Mouse (Mus musculus) midbrain, embryonic 15.5 days (tissue): Measurements from ENCODE around the gene Gtf2ird1. TPM values are rescaled to one million over a fixed set of nuclear protein-coding genes. Genes with fewer than 3 reads are reported as not detected.

ENCODE experiments used
- ATAC-seq: fragments of 200-750 bp; cut with Nextera tagmentation; replicated peaks from 2 replicates; pipeline ENCODE4 v1.8.0; 2017; ENCODE audit warnings: moderate TSS enrichment
- H3K27ac ChIP-seq: fragments of 300-500 bp; sonication (generic); 2 replicates; pipeline ENCODE4 v1.5.1; 2015; ENCODE audit warnings: mild to moderate bottlenecking, inconsistent platforms
- H3K27me3 ChIP-seq: fragments of 300-500 bp; sonication (generic); replicated peaks from 2 replicates; pipeline ENCODE4 v1.6.1; 2015; ENCODE audit warnings: inconsistent platforms
- H3K36me3 ChIP-seq: fragments of 300-500 bp; sonication (generic); replicated peaks from 2 replicates; pipeline ENCODE4 v1.6.1; 2015; ENCODE audit warnings: inconsistent platforms
- H3K4me1 ChIP-seq: fragments of 300-500 bp; sonication (generic); 2 replicates; pipeline ENCODE4 v1.6.1; 2015; ENCODE audit warnings: inconsistent platforms
- H3K4me2 ChIP-seq: fragments of 300-500 bp; sonication (generic); 2 replicates; pipeline ENCODE4 v1.6.1; 2015; ENCODE audit warnings: inconsistent platforms, mild to moderate bottlenecking, moderate library complexity
- H3K4me3 ChIP-seq: fragments of 300-500 bp; sonication (generic); 2 replicates; pipeline ENCODE4 v1.5.1; 2015; ENCODE audit warnings: mild to moderate bottlenecking, inconsistent platforms
- H3K9ac ChIP-seq: fragments of 300-500 bp; sonication (generic); 2 replicates; pipeline ENCODE4 v1.6.1; 2015; ENCODE audit warnings: mild to moderate bottlenecking, inconsistent platforms
- H3K9me3 ChIP-seq: fragments of 300-500 bp; sonication (generic); 2 replicates; pipeline ENCODE4 v1.6.1; 2016; ENCODE audit warnings: inconsistent platforms
- WGBS: fragments of 180-500 bp; shearing (Covaris S2); methylation state at CpG from one replicate; pipeline ENCODE4 v1.1.7; 2015; ENCODE audit warnings: mixed read lengths; 5-methylcytosine and 5-hydroxymethylcytosine counted together
- polyA plus RNA-seq: library from polyadenylated mRNA; unstranded; fragments of >200 nt; fragmentation: Nextera tagmentation; extraction: Ambion mirVana; gene quantifications from 2 replicates; pipeline ENCODE4 v1.2.1, GENCODE M21; 2015

Gene Gtf2ird1
- polyA plus RNA-seq, 1 experiment from 2014 or later, result 89.0 TPM

DNA sequence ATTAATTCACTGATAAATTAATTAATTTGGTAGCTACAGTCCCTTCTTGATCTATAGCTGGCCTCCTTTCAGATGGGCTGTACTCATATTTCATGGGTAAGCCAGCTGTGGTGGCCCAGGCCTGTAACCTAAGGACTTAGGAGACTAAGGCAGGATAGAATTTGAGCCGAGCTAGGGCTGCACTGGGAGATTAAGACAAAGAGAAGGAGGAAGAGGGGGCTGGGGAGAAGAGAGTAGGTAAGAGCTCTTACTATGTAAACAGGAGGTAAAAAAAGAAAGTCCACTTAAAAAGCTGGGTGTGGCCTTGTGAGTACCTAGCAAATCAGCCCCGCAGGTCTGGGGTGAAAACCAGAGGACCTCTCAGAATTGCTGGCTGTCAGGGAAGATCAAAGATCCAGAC is 132.6 kb downstream of the Gtf2ird1 start:
- H3K36me3 ChIP-seq, result no peaks in the 10 kb centered on the region
- H3K27me3 ChIP-seq, result no peaks in the 10 kb centered on the region
- WGBS, result 45% methylated on average over 2 of the region's 2 CpGs
- H3K9ac ChIP-seq, result no peak overlapping the region
- no peak overlapping the region for H3K4me2 ChIP-seq
- no peak overlapping the region for H3K27ac ChIP-seq
- H3K4me3 ChIP-seq, result no peak overlapping the region
- ATAC-seq, result no peak
- H3K9me3 ChIP-seq, result no peaks in the 10 kb centered on the region
- H3K4me1 ChIP-seq, result no peaks in the 10 kb centered on the region

DNA sequence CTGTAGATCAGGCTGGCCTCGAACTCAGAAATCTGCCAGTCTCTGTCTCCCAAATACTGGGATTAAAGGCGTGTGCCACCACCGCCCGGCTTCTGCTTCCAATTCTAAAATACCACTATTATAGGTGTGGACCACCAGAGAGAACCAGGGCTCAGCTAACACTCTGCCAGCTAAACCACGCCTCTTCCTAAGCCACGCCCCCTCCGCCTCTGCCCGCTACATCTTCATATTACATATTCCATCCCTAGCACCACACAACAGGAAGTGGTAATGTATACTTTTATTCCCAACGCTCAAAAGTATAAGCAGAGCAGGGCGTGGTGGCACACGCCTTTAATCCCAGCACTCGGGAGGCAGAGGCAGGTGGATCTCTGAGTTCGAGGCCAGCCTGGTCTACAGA is 133.2 kb downstream of the Gtf2ird1 start:
- H3K27ac ChIP-seq, result no peak overlapping the region
- no peak for ATAC-seq
- no peak overlapping the region for H3K4me3 ChIP-seq
- 92% methylated on average over 13 of the region's 13 CpGs for WGBS
- H3K9me3 ChIP-seq, result no peaks in the 10 kb centered on the region
- H3K4me2 ChIP-seq, result no peak overlapping the region
- H3K9ac ChIP-seq, result no peak overlapping the region
- no peaks in the 10 kb centered on the region for H3K4me1 ChIP-seq
- H3K36me3 ChIP-seq, result no peaks in the 10 kb centered on the region
- H3K27me3 ChIP-seq, result no peaks in the 10 kb centered on the region

DNA sequence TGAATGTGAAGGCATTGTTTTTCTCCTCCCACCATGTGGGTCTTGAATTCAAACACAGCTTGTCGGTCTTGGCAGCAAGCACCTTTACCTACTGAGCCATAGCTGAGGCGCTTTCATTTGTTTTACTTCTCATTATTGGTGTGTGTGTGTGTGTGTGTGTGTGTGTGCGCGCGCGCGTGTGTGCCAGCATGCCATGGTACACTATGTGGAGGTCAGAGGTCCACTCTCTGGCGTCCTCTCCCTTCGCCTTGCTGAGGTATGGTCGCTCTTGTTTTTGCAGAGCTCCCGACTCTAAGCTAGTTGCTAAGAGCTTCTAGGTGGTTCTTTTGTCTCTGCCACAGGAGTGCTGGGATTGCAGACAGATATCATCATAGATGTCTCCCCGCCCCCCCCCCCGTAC is 134.2 kb downstream of the Gtf2ird1 start:
- no peaks in the 10 kb centered on the region for H3K9me3 ChIP-seq
- no peaks in the 10 kb centered on the region for H3K4me1 ChIP-seq
- no peak overlapping the region for H3K9ac ChIP-seq
- H3K36me3 ChIP-seq, result no peaks in the 10 kb centered on the region
- WGBS, result 83% methylated on average over 13 of the region's 13 CpGs
- H3K4me2 ChIP-seq, result no peak overlapping the region
- H3K27me3 ChIP-seq, result no peaks in the 10 kb centered on the region
- H3K27ac ChIP-seq, result no peak overlapping the region
- H3K4me3 ChIP-seq, result no peak overlapping the region
- no peak for ATAC-seq

DNA sequence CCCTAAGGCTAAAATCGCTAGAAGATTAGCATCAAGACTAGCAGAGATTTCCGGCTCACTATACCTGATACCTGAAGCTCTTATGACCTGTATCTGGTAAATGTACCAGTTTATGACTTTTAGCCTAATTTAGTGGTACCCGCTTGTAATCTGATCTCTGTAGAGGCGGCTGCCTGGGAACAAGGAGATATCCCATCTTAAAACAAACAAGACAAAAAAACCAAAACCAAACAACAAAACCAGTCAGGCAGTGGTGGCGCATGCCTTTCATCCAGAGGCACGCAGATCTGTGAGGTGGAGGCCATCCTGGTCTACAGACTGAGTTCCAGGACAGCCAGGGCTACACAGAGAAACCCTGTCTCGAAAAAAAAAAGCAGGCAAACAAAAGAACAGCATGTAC is 134.8 kb downstream of the Gtf2ird1 start:
- Histone ChIP-seq H3K36me3 (no peaks in the 10 kb centered on the region), H3K4me3 (no peak overlapping the region), H3K27me3 (no peaks in the 10 kb centered on the region), H3K4me2 (no peak overlapping the region), H3K4me1 (peaks cover 1% of the 10 kb centered on the region; the same call in 1 of the 2 replicates), H3K27ac (no peak overlapping the region), H3K9me3 (no peaks in the 10 kb centered on the region), H3K9ac (no peak overlapping the region)
- no peak for ATAC-seq
- 79% methylated on average over 7 of the region's 7 CpGs for WGBS

DNA sequence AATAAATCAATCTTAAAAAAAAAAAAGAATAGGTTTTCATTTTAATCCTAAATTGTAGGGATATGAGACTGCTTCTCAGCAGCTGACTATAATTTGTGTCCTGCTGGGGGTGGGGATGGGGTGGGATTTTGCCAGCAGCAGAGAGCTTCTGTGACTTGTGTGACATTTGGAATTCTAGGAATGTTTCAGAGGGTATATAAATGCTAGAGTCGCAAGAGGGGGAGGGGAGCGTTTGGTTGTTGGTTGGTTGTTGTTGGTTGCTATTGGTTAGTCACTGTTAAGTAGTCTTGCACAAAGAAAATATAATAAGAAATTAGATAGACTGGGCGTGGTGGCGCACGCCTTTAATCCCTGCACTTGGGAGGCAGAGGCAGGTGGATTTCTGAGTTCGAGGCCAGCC is 137.6 kb downstream of the Gtf2ird1 start:
- ATAC-seq, result no peak
- H3K9ac ChIP-seq, result no peak overlapping the region
- H3K36me3 ChIP-seq, result no peaks in the 10 kb centered on the region
- no peak overlapping the region for H3K27ac ChIP-seq
- WGBS, result 82% methylated on average over 6 of the region's 6 CpGs
- no peaks in the 10 kb centered on the region for H3K27me3 ChIP-seq
- peaks cover 17% of the 10 kb centered on the region for H3K4me1 ChIP-seq
- H3K4me2 ChIP-seq, result no peak overlapping the region
- no peak overlapping the region for H3K4me3 ChIP-seq
- no peaks in the 10 kb centered on the region for H3K9me3 ChIP-seq

DNA sequence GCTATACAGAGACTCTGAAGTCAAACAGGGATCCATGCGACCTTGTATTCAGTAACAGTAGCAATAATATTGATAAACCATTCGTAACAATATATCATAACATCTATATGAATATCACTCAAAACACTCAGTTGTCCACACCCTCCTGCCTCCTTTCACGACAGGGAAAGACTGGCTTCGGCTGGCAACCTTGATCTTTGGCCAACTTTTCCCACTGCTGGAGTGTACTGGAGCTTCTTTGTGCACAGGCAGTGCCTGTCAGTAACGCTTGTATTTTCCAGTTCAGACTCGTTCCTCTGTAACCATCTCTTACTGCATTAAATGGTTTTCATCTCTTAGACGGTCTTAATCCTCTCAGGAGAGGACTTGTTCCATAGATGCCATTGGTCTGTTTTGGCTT is 139.8 kb downstream of the Gtf2ird1 start:
- Histone ChIP-seq H3K4me1 (peaks cover 28% of the 10 kb centered on the region), H3K9ac (no peak overlapping the region), H3K27me3 (no peaks in the 10 kb centered on the region), H3K27ac (peak overlapping the region; percentile 99; the same call in 1 of the 2 replicates), H3K4me2 (no peak overlapping the region), H3K9me3 (no peaks in the 10 kb centered on the region), H3K4me3 (no peak overlapping the region), H3K36me3 (no peaks in the 10 kb centered on the region)
- 36% methylated on average over 7 of the region's 7 CpGs for WGBS
- ATAC-seq, result no peak

DNA sequence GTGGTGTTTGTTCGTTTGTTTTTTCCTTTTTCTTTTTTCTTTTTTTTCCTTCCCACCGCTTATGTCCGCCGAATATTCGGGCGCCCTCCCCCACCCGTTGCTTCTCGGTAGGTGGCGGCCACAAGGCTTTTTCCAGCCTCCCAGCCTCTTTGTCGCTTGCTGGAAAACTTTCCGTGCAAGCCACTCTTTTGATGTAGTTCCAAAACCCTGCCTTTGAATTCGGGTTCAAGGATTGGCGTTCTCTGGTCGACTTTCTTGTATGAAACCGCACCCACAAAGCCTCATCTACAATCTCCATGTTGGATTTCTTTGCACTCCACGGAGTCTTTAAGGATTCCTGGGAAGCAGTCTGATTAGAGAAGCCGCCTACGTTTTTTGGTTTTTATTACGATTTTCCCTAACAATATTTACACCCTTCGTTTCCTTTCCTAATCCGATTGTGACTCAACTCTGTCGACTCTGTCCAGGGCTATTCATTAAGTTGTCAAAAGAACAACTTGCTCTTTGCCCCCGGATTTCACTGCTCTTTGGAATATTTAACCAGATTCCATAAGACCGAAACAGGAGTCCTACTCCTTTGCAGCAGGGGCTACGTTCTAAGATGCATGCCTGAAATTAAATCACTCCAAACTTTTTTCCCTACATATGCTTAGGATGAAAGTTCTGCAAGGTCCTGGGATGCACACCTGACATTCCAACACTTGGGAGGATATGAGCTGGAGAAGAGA is 140.7 kb downstream of the Gtf2ird1 start:
- H3K27me3 ChIP-seq, result no peaks in the 10 kb centered on the region
- no peaks in the 10 kb centered on the region for H3K36me3 ChIP-seq
- H3K4me3 ChIP-seq, result peak overlapping the region; percentile 82
- ATAC-seq, result no peak
- peak overlapping the region; percentile 99 for H3K27ac ChIP-seq
- no peaks in the 10 kb centered on the region for H3K9me3 ChIP-seq
- peak overlapping the region; percentile 34 for H3K9ac ChIP-seq
- peak overlapping the region; percentile 59 for H3K4me2 ChIP-seq
- H3K4me1 ChIP-seq, result peaks cover 37% of the 10 kb centered on the region
- WGBS, result under 1% methylated on average over 25 of the region's 25 CpGs

DNA sequence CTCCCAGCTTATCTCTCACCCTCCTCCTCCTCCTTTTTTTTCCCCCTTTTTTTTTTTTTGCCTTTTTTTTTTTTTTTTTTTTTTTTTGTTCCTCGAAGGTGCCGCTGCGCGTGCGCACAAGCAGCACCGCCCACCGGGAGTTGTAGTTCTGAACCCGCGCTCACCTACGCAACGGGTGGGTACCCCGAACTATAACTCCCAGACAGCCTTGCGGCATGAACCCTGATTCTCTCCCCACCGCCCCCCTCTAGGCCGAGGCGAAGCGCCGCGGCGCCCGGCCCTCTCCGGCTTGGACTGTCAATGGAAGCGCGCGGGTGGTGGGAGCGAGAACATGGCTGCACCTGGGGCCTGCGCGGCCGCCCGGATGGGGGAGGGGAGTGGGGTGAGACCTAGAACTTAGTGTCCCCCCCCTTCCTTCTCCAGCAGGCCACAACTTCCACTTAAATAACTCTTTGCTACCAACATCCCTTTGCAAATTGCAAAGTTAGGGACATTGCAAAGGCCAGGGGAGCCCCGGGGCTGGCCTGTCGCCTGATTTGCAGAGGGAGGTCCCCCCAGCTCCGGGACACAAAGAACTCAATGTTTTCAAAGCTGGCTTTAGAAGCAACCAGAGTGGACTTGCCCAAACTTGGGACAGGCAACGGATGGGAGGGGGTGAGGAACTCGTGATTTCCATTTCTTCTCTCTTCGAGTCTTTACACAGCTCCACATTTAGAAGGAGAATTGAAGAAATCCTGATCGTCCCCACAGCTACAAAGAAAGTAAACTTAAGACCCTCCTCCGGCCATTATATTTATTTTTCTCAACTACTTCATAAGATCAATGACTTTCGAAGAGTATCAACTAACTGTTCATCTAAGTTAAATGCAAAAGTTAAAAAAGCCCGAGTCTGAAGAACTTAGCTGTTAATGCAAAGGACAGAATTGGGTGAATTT is 141.6 kb downstream of the Gtf2ird1 start, which contains the start of gene Gtf2i:
Gtf2i (minus strand) TSS at position 73 of the 935 bp plus-strand sequence.
- under 1% methylated on average over 40 of the region's 40 CpGs for WGBS
- ATAC-seq, result peak; percentile 93

DNA sequence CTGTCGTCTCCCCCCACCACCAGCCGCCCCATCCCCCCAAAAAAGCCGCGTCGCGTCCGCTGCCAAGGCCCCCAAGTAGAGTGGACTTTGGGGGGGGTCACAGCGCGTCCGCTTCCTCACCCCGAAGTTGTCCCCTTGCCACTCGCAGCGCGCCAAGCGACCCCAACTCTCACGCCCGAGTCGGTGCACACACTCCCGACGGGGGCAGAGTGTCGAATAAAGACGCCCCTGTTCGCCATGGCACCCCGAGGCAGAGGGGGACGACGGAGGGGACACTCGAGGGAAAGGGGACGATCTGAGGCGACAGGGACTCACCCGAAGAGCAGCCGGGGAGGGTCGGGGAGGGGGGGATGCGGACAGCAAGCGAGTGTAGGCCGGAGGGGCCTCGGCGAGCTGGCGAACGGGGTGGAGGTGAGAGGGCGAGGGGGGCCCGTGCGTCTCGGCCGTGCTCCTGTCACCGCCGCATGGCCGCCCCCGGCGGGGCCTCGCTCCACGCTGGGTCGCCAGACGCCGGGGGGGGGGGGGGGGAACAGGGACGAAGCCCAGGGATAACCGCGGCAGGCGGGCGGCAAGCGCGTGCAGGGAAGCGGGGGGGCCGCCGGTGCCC is 142.3 kb downstream of the Gtf2ird1 start:
- ATAC-seq, result peak; percentile 65
- H3K4me3 ChIP-seq, result peak overlapping the region; percentile 82
- H3K27ac ChIP-seq, result peak overlapping the region; percentile 99
- H3K9me3 ChIP-seq, result no peaks in the 10 kb centered on the region
- H3K4me1 ChIP-seq, result peaks cover 40% of the 10 kb centered on the region
- H3K36me3 ChIP-seq, result peaks cover 4% of the 10 kb centered on the region; the same call in 1 of the 2 replicates
- H3K9ac ChIP-seq, result peak overlapping the region; percentile 94
- H3K4me2 ChIP-seq, result peak overlapping the region; percentile 62
- 0% methylated on average over 40 of the region's 64 CpGs for WGBS
- H3K27me3 ChIP-seq, result no peaks in the 10 kb centered on the region

More for the DNA sequence above, 141.6 kb downstream of the Gtf2ird1 start, which contains the start of gene Gtf2i:
- H3K27me3 ChIP-seq, result no peaks in the 10 kb centered on the region
- H3K4me2 ChIP-seq, result peak within 1 kb of the TSS; percentile 62
- peak within 1 kb of the TSS; percentile 94 for H3K9ac ChIP-seq
- no peaks in the 10 kb centered on the region for H3K9me3 ChIP-seq
- H3K27ac ChIP-seq, result peak within 1 kb of the TSS; percentile 99
- H3K36me3 ChIP-seq, result no peaks in the 10 kb centered on the region; the same call in 1 of the 2 replicates
- peaks cover 40% of the 10 kb centered on the region for H3K4me1 ChIP-seq
- peak within 1 kb of the TSS; percentile 82 for H3K4me3 ChIP-seq

DNA sequence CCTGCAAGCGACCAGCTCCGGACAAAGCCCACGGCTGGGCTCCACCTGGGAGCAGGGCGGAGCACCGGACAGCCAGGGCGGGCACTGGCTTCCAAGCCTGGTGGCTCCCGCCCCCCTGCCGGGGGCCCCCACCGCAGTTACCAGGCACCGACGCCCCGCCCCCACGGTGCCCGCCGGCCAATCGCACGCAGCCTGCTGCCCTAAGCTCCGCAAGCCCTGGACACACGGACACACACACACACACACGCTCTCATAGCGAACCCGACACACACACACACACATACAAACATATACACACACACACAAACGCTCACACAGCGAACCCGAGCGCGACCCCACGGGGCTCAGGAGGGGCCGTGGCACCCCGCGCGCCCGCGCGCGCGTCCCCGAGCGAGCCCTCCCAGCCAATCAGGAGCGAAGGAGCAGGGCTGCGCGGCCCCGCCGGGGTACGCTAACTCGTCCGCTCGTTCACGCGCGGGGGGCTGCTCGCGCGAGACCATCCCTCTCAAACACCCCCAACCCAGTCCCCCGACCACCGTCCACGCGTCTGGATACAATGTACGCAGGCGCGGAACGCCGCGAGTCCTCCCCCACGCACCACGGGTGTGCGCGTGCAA is 143.0 kb downstream of the Gtf2ird1 start:
- Histone ChIP-seq H3K27ac (peak overlapping the region; percentile 99), H3K4me3 (peak overlapping the region; percentile 82), H3K4me1 (peaks cover 40% of the 10 kb centered on the region), H3K27me3 (no peaks in the 10 kb centered on the region), H3K9me3 (no peaks in the 10 kb centered on the region), H3K36me3 (peaks cover 6% of the 10 kb centered on the region; the same call in 1 of the 2 replicates), H3K9ac (peak overlapping the region; percentile 94), H3K4me2 (peak overlapping the region; percentile 62)
- peak; percentile 83 for ATAC-seq
- WGBS, result under 1% methylated on average over 53 of the region's 68 CpGs

DNA sequence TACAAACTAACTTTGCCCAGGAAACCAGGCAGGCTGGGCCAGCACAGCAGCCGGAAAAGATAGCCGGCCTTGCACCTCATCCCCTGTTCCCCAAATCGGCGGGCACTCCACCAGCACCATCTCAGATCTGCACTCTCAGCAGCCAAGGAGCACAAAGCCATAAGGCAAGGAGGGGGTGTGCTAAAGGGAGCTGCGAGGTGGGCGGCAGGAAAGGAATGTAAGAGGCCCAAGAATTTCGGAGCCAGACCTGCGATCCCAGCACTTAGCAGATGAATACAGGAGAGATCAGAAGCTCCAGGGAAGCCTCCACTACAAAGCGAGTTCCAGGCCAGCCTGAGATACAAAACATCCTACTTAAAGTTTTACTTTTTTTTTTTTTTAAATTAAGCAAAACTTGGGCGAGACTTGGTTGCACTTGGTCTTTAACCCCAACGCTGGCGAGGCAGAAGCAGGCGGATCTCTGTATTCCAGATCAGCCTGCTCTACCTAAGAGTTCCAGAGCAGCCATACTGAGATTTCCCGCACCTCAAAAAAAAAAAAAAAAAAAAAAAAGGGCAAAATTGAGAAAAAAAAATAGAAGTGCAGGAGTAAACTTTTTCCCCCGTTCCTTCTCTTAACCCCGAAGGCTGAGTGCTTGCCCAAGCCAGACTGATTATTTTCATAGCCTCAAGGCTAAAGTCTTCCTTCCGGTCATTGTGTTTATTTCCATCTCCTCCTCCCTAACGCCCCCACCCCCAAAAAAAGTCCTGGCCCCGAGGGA is 143.6 kb downstream of the Gtf2ird1 start:
- WGBS, result 2% methylated on average over 19 of the region's 19 CpGs
- no peak for ATAC-seq
- peaks cover 6% of the 10 kb centered on the region; the same call in 1 of the 2 replicates for H3K36me3 ChIP-seq
- H3K4me1 ChIP-seq, result peaks cover 40% of the 10 kb centered on the region
- peak overlapping the region; percentile 99 for H3K27ac ChIP-seq
- H3K9me3 ChIP-seq, result no peaks in the 10 kb centered on the region
- H3K27me3 ChIP-seq, result no peaks in the 10 kb centered on the region
- H3K4me3 ChIP-seq, result peak overlapping the region; percentile 82
- peak overlapping the region; percentile 94 for H3K9ac ChIP-seq
- peak overlapping the region; percentile 62 for H3K4me2 ChIP-seq
